Mouse (Mus musculus): ENCODE measurements at regions not wholly inside any gene's neighbourhood (a gene's known extent, or its start where the extent isn't known, plus 50 kb on each side); places are given as distances from the start of the nearest gene placed in this dataset.

DNA sequence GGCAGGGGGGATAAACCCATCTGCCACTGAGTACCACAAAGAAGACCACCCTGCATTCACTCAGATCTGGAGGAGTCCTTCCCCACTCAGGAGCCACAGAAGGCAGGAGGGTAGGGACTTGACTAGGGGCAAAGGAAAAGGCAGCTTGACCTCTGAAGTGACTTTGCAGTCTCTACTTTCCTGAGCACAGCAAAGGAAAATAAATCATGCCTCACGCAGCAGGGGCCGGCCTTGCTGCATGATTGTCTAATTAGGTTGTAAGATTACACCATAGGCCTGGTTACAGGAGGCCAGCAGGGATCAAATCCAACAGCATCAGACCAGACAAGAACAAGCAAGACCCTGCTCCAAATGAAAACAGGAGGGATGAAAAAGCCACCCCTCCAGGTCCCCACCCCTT lies 180.0 kb downstream of the Gm12728 start:
- in situ Hi-C loops (cut with MboI, MseI) = no loop called here

DNA sequence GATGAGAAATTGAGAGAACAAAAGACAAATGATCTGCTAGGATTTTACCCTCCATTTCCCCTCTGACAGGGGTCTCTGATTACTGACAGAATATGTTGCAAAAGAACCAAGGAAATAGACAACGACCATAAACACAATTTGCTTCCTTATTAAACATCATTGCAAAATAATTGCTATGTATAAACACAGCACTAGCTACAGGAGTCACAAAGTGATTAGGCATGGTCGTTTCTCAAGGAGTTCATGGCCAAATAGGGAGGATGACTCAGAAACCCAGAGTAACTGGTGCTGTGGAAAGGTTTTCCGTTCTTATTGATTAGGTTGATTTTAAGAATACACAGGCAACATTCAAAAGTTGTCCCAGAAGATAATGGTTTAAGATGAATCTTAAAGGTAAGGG lies 180.4 kb downstream of the Gm12728 start:
- in situ Hi-C loops (cut with MboI, MseI) = no loop called here

DNA sequence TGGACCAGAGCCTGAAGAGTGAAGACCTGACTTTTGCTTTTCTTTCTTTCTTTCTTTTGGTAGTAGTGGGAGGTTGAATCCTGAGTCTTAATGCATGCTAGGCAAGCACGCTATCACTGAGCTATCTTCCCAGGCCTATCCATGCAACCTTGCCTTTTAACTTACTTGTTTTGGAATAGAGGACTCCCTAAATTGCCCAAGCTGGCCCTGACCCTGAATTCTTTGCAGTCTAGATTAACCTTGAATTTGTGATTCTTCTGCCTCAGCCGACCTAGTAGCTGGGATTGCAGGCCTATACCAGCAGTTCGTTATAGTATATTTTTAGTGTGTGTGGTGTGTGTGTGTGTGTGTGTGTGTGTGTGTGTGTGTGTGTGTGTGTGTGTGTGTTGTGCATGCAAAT lies 183.1 kb downstream of the Gm12728 start:
- in situ Hi-C loops (cut with MboI, MseI) = no loop called here

DNA sequence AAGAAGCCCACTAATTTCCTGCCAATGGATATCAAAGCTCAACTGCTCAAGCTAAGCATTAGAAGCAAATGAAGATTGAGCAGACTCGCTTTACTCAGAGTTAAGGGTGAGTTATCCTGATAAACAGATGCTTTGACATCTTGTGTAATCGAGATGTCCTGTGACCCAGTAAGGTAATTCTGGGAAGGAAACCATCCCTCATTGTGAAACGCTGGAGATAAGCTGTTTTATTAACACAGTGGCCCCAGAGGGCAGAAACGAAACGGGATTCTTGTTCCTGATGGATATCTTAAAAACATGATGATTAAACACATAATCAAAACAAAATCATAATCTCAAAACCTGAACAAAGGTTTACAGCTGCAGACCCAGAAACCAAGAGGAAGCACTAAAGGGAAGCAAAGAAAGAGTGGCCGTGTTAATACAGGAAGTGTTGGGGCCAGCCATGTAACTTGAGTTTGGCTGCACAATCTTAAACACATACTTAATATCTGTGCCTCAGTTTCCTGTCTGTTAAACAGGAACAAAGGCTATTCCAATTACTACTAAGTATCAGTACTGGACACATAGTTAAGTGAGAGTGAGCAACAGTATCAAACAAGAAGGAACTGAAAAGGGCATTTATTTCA lies 184.2 kb downstream of the Gm12728 start:
- in situ Hi-C loops (cut with MboI, MseI) = no loop called here

DNA sequence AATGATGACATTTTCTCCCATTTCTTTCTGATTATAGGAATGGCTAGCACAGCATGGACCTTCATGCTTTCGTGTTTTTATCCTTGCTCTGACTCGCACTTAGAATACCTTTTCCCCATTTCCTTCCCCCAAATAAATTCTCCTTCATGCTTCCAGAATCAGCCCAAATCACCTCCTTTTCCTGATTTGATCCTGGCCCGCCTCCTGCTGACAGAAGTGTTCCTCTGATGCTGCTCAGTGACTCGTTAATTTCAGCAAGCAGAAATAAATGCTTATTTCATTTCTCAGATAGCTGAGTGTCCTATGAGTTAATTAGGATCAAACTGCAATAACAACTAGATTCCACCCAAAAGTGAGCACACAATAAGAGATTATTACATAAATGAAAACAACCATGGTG lies 185.3 kb downstream of the Gm12728 start:
- in situ Hi-C loops (cut with MboI, MseI) = no loop called here

DNA sequence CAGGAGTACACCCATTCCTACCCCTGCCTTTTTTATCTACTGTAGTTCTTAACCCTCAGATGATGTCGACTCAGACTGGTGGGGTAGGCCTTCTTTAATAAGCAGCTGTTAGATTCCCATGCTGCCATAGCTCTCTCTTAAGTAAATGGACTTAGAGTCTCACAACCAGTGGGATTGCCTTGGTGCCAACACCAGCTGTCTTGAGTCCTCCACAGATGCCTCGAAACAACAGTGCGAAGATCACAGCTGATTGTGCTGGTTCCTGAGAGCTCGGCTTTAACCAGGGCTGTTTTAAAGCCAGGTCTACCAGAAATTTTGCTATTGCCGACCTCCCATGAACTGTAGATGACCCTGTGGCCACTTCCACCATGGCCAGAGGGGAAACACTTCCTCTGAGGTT lies 189.4 kb downstream of the Gm12728 start:
- in situ Hi-C loops (cut with MboI, MseI) = no loop called here

DNA sequence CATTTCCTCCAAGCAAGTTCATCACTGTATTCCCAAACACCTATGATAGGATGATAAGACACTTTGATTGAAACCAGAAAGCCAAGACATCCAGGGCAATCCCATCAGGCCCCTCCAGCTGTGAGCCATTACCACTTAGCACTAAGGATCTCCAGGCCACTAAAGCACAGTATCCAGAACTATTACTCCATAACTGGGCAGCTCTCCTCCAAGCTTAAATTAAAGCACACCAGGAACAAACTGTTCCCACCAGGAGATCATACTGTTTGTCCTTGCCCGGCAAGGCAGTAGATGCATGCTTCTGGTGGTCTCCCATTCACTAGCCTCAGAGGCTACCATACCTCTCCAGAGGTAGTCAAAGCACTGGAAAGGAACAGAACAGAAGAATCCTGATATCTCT lies 193.3 kb downstream of the Gm12728 start:
- in situ Hi-C loops (cut with MboI, MseI) = no loop called here

DNA sequence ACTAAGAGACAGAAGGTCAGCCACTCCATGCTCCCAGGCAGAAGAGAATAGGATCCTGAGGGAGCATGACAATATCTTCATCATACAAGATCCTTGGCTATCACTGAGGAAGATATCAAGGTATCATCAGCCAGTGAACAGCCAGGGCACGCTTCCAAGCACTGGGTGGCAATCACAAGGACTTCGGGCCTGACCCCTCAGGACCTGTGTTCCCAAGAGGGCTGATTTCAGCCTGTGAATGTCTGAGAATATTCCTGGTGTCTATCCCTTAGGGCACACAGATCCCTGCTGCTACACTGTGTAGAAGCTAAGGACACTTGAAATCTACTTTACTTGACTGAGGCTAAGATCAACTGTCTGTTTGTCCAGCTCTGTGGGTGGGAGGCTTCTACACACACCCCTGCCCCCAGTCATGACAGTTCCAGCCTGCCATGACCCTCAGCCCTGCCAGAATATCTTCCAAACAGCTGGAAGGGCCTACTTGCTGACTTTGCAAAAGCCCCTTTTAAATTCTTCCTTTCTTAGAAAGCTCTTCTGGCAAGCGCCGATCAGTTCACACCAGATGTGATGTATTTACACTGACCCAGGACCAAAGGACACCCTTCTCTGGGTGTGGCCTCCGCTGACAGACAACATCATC lies 198.4 kb downstream of the Gm12728 start:
- in situ Hi-C loops (cut with MboI, MseI) = no loop called here

DNA sequence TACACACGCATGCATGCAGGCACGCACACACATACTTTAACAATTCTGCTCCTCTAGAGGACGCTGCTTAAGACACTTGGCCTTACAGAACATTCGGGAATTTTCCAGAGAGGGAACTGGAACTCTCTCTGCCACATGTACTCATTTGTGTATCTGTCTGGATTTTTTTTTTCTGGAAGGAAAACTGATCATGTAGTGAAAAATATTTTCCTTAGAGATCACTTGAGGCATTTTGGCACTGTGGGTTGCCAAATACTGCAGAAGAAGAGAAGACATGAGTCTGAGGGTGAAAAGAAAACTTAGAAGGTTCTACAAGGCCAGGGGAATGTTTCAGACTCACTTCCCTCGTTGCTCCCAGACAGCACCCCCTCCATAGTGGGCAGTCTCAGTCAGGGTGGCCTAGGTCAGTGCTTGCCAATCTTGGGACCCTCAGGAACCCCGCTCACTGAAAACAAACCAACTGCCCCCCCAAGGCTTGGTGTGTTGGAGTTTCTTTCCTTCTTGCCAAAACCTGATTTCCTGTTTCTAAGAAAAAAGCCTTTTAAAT lies 203.0 kb downstream of the Gm12728 start:
- in situ Hi-C loops (cut with MboI, MseI) = no loop called here

DNA sequence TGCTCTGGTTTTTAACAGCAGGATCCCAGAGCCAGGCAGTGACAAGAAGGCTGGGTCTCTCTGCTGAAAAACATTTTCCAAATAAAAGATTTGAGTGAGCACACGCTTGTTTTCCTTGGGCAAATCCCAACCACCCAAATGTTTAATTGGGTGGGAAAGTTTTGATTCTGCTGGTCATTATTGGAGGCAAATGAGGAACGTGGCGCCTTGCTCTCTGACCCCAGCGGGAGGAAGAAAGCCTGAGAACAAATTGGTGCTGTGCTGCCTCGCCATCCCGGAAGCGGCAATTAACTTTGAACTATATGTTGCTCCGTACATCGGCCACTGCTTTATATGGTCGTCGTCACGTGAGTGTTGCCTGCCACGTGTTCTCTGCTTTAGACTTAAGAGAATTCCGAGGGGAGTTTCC lies 204.7 kb downstream of the Gm12728 start:
- in situ Hi-C loops (cut with MboI, MseI) = no loop called here

DNA sequence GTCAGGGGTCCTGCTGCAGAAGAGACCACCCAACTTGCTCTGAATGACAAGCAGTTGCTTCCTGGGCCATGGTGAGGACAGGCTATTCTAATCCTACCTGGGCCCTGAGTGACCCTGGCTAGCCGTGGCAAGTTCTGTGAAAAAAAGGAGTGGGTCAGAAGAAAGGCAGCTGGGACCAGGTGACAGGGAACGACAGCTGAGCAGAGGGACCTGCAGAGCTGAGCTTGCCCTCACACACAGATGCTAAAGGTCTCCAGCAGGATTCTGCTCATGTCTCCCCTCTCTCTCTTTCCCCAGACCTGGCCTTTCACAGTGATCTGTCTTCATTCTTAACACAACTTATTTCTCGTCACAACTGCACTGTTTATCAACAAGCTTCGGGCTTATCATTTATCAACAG lies 206.4 kb downstream of the Gm12728 start:
- in situ Hi-C loops (cut with MboI, MseI) = no loop called here

DNA sequence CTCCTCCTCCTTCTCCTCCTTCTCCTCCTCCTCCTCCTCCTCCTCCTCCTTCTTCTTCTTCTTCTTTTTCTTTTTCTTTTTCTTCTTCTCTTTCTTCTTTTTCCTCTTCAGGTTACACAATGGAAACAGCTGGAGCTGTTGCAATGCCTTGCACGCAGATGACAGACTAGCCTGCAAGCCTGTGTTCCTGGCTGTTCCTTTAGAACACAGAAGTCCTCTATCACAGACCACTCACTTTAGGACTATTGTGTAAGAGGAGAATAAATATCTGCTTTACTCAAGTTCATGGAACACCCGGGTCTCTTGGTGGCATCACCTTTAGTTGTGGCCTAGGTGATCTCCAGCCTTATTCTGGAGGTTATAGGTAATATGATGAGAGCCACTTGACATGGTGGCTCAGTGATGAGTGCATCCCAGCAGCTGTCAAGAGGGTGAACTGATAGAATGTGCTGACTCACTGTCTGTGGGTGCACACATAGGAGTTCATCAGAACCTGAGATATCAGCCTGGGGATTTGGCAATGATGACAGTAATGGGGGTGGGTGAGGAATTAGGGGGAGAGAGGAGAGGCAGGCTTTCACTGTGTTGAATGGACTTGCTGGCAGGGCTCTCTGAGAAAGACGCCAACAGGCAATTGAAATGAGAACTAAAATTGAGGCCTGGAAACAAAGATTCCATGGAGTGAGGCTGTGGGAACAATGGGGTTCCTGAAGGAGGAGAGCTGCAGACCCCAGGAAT lies 207.4 kb downstream of the Gm12728 start:
- in situ Hi-C loops (cut with MboI, MseI) = no loop called here

DNA sequence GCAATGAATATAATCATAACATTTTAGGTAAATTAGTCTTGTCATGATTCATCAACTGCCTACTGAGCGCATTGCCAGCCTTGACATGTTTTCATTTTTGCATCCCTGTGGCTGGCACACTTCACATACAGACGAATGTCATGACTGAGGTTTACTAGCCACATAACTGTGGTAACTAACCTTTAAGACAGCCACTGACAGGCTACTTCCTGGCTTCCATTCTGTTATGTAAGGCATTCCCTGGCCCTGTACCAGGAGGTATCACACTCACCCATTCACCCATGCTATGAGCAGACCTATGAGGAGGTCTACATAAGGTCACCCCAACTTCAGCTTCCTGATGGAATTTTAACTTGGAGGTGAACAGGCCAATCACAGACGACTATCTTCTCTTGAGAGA lies 212.8 kb downstream of the Gm12728 start:
- in situ Hi-C loops (cut with MboI, MseI) = no loop called here

DNA sequence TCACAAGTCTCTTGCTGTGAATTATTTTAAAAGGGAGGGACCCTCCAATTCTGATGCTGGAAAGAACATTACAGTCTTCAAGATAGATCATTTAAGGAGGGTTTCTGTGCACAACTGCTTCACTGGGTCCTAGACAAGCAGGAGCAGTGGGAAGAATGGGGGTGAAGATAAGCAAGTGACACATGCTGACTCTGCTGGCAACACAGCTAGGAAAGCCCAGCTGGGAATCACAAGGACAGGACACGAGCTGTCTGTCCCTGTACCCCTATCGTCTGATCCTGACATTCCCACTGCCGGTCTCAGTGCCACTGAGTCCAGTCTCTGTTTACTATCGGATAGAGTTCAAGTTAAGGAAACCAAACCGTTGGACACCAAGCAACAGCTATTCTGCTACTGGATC lies 216.3 kb downstream of the Gm12728 start:
- in situ Hi-C loops (cut with MboI, MseI) = no loop called here

DNA sequence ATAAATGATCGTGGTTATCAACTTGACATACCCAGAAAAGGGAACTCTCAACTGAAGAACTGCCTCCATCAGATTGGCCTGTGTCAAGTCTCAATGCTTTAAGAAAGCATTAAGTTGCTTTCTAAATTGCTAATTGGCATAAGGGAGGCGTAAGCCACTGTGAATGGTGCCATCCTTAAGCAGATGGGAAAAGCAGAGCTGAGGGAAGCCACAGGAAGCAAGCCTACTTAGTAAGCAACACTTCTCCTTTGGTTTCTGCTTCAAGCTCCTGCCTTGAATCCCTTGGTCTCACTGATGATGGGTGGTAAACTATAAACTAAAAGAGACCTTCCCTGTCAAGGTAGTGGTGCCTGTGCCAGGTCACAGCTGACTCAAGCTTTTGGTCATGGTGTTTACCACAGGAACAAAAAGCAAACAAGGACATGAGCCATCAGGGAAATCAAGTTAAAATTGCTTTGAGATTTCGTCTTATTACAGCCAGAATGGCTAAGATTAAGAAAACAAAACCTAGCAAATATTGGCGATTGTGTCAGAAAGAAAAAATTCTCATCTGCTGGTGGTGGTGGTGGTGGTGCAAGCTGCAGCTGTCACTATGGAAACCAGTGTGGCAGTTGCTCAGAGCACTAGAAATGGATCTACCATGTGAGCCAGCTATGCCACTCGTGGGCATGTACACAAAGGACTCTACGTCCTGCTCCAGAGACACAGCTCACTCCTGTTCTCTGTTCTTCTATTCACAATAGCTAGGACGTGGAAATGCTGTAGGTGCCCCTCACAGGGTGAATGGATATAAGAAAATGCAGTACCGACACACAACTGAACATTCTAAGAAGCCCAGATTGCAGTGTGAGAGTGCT lies 217.9 kb downstream of the Gm12728 start:
- in situ Hi-C loops (cut with MboI, MseI) = no loop called here

DNA sequence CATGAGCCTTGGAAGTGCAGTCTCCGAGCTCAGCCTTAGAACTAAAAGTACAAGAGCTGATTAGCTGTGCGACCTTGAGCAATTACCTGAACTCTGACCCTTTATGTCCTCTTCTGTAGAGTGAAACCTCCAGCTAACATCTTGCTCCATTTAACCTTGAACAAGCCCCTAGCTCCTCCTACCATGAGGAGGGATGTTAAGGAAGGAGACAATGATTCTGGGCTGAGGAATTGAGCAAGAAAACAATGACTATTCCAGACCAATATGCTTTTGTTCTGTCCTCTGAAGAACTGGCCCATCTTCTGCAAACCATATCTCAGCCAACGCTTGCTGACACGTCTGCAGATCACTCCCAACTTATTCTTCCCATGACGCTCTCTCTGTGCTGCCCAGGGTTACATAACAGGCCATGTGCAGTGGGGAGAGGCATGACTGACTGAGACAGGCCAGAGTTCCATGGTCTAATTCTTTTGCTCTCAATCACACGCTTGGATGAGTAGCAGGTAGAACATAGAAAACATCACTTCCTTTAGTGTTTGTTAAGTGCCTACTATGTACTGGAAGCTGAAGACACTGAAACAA lies 227.5 kb downstream of the Gm12728 start:
- in situ Hi-C loops (cut with MboI, MseI) = no loop called here

DNA sequence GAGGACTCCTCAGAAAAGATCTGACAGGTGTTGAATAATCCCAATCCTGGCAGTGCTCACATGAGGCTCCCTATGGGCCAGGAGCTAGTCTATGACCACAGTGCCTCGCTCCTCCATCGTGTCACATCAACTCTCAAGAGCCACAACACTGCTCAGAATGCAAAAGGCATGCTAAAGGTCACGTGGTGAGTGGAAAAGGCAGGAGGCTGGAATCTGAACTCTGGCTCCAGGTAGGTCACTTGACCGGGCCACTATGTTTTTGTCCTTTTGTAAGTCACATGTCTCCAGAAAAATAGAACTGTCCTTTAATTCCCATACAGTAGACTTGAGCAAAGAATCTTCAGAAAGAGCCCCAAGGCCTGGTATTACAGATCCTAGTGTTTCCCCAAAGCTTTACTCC lies 229.3 kb downstream of the Gm12728 start:
- in situ Hi-C loops (cut with MboI, MseI) = no loop called here

DNA sequence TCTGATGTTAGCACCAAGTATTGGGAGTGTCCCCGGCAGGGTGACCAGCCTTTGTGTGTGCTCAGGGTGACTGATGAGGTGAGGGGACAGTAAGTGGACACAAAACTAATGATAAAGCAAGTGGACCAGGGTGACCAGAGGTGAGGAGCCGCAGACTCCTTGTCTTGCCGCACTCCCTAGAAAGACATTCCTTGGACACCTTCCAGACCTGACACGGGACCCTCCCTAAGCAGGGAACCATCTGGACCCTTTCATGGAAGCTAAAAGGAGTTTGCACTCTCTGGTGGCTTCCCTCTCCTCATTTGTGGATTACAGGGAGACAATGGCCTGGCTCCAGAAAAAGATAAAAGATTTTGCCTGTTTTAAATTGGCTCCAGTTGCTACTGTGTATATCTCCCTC lies 230.7 kb downstream of the Gm12728 start:
- in situ Hi-C loops (cut with MboI, MseI) = no loop called here

DNA sequence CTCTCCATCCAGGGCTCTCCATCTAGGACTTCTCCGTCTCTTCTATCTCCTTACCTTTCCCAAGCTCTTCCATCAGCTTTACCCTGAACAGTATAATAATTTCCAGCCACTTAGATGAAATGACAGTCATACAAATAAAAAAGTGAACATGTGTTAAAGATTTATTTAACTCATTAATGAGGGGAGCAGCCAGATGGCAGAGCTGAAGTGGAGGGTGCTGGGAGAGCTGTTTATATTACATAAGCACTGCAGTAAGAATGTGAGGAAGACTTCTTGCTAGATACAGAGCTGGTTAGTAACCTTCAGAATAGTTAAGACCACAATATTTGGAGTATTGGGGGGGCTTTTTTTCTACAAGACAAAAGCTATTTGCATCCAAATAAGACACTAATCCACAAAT lies 234.9 kb downstream of the Gm12728 start:
- in situ Hi-C loops (cut with MboI, MseI) = no loop called here

DNA sequence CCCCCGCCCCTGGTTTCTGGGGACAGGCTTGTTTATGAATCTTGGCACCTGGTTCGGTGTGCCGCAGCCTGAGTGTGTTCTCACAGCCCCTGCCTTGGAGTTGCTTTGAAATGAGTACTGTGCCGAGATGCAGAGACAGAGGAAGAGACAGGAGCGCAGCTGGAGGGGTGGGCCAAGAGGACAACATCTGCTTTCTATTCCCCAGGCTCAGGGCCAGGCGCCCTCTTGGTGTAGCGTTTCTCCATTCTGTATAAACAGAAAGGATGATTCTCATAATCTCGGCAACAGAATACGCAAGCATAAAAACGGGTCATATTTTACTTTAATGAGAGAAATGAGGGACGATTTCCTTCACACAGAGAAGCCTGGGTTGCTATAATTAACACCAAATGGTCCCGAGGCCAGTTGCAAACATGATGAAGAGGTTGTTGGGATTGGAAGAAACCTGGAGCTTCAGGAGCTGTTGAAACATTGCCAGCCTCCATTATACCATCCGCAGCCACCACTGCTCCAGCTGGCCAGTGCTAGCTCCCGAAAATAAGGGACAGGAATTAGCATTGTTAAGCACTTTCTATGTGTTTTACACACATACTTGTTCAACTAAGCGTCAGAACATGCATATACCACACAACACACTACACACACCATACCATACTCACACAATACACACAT lies 236.4 kb downstream of the Gm12728 start:
- in situ Hi-C loops (cut with MboI, MseI) = no loop called here

DNA sequence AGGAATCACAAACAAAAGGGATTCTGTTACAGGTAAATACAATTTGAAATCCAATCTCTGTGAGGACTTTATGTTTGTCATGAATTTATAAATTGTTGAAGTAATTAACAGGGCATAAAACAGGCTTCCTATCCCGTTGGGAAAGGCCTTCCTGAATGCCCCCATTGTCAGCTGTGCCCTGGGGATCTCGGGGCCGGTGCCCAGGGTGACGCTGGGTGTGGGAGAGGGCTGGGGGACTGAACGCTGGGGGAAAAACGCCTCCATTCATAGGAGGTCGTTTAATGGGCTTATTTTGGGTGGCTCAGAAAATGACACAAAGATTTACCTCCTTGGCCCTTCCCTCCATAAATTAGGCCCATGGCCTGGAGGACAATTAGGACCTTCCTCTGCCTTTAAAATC lies 250.7 kb downstream of the Gm12728 start:
- in situ Hi-C loops (cut with MboI, MseI) = loop anchor here in 1 of 2 experiments (5.0 kb wide), 1 partner anchor 57 kb away; no protein-coding TSS in a partner anchor
